Mouse (Mus musculus): ENCODE measurements around the gene Tiam1.

- TF ChIP-seq CTCF (IDR thresholded peaks at IDR 0.05) (no peak), EP300 (IDR thresholded peaks at IDR 0.05) (no peak)
Observed at GRCm38 (mm10) chr16:90164942-90165341, 21.4 kb upstream of the Tiam1 start.
